ENCODE assay signal across 8 mouse cellular contexts in the genomic region with DNA sequence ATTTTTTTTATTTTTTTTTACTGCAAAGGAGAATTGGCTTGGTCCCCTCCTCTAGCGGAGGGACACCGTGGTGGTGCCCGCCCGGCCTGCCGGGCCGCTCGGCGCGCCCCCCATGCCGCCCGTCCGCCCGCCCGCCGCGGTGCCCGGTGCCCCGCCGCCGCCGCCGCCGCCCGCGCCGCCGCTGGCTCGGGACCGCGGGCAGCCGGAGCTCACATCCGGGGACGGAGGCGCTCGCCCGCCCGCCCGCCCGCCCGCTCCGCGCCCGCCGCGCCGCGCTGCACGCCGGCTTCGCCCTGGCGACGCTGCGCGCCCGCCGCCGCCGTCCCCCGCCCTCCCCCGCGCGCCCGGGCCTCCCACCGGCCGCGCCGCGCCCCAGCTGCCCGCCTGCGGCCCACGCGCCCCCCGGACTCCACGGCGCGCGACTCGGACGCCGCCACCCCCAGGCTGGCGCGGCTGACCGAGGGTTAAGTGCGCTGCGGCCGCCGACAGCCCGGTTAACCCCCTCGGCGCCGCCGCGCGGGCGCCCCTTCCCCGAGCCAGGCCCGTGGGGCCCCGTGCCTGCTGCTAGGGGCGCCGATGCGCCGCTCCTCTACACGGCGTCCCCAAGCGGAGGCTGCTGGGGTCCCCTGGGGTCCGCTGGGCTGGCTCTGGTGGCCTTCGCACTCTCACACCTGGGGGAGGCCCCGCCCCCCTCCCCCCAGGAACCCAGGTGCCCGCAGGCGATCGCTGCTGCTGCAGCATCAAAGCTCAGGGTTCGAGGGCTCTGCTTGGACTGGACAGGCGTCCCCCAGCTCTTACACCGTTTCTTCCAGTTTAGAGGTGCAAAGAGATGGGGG.
DNase-seq lines count a peak whose midpoint lies in the region; ATAC-seq lines count a peak whose summit lies in the region.

No protein-coding gene starts in this region.

- no peaks in the 10 kb centered on the region for H3K9me3 ChIP-seq in heart, embryonic 14.5 days (ENCODE audit: control insufficient read depth, low read length)
- H3K9me3 ChIP-seq in limb, embryonic 15.5 days: no peaks in the 10 kb centered on the region
- no peaks in the 10 kb centered on the region for H3K9me3 ChIP-seq in neural tube, embryonic 14.5 days (ENCODE audit: control insufficient read depth, low read length)

- ATAC-seq in heart, embryonic 14.5 days (ENCODE audit: insufficient number of reproducible peaks, insufficient read depth, low FRiP score, low read depth): no peak
- ATAC-seq in limb, embryonic 15.5 days (ENCODE audit: insufficient number of reproducible peaks, low FRiP score, low TSS enrichment, low read depth): no peak
- peak; percentile 78 for ATAC-seq in neural tube, embryonic 14.5 days (ENCODE audit: low read depth)
- ATAC-seq in megakaryocyte progenitor cell, adult 5-6 weeks (replicated peaks; ENCODE audit: poor library complexity): no peak

- peak; percentile 32 to 33 for DNase-seq in layer of hippocampus, postnatal 36 days
- no peak for DNase-seq in layer of hippocampus, adult 18-20 months (ENCODE audit: low spot score in 2 of 2)
- DNase-seq in MN1 (ENCODE audit: low spot score): peak; percentile 24
- peak; percentile 60 to 73 for DNase-seq in cerebellum, postnatal 14 days

- no peaks in the 10 kb centered on the region for H3K36me3 ChIP-seq in heart, embryonic 14.5 days (ENCODE audit: control insufficient read depth, insufficient read depth, low read length)
- no peaks in the 10 kb centered on the region for H3K36me3 ChIP-seq in limb, embryonic 15.5 days
- no peaks in the 10 kb centered on the region for H3K36me3 ChIP-seq in neural tube, embryonic 14.5 days (ENCODE audit: control insufficient read depth, insufficient read depth, low read length)

- H3K27me3 ChIP-seq in heart, embryonic 14.5 days (ENCODE audit: control insufficient read depth, insufficient read depth, low read length): peaks cover 10% of the 10 kb centered on the region; the same call in 1 of the 2 replicates
- peaks cover 39% of the 10 kb centered on the region for H3K27me3 ChIP-seq in limb, embryonic 15.5 days
- H3K27me3 ChIP-seq in neural tube, embryonic 14.5 days (ENCODE audit: control insufficient read depth, insufficient read depth, low read length): peaks cover 2% of the 10 kb centered on the region; the same call in 1 of the 2 replicates

- peak overlapping the region; percentile 54 to 58 for H3K4me3 ChIP-seq in heart, embryonic 14.5 days (ENCODE audit: control insufficient read depth in 1 of 2, insufficient read depth in 1 of 2, low read depth in 1 of 2, low read length in 2 of 2)
- H3K4me3 ChIP-seq in limb, embryonic 15.5 days: peak overlapping the region; percentile 65
- H3K4me3 ChIP-seq in neural tube, embryonic 14.5 days (ENCODE audit: low read depth, low read length): peak overlapping the region; percentile 59

- no peak overlapping the region for H3K27ac ChIP-seq in heart, embryonic 14.5 days (replicated peaks in 1 of 2; ENCODE audit: control insufficient read depth in 1 of 2, insufficient read depth in 1 of 2, low read depth in 2 of 2, low read length in 2 of 2)
- H3K27ac ChIP-seq in limb, embryonic 15.5 days: peak overlapping the region; percentile 27; the same call in 1 of the 2 replicates
- H3K27ac ChIP-seq in neural tube, embryonic 14.5 days (ENCODE audit: low read depth, low read length): peak overlapping the region; percentile 85

- H3K4me2 ChIP-seq in heart, embryonic 14.5 days (ENCODE audit: low read length): peak overlapping the region; percentile 93
- peak overlapping the region; percentile 93 for H3K4me2 ChIP-seq in limb, embryonic 15.5 days
- H3K4me2 ChIP-seq in neural tube, embryonic 14.5 days (ENCODE audit: low read depth, low read length): peak overlapping the region; percentile 91

- peaks cover 8 to 14% of the 10 kb centered on the region in 2 experiments for H3K4me1 ChIP-seq in heart, embryonic 14.5 days (ENCODE audit: control insufficient read depth in 2 of 2, insufficient read depth in 2 of 2, low read length in 2 of 2)
- peaks cover 19% of the 10 kb centered on the region for H3K4me1 ChIP-seq in limb, embryonic 15.5 days
- no peaks in the 10 kb centered on the region; the same call in none of the 2 replicates for H3K4me1 ChIP-seq in neural tube, embryonic 14.5 days (ENCODE audit: control insufficient read depth, insufficient read depth, low read length)

- peak overlapping the region; percentile 80 for H3K9ac ChIP-seq in heart, embryonic 14.5 days (ENCODE audit: low read length)
- peak overlapping the region; percentile 68 for H3K9ac ChIP-seq in limb, embryonic 15.5 days
- H3K9ac ChIP-seq in neural tube, embryonic 14.5 days (replicated peaks; ENCODE audit: low read depth, low read length): peak overlapping the region; percentile 81

- WGBS in heart, embryonic 14.5 days: 1% methylated on average over 69 of the region's 114 CpGs
- under 1% methylated on average over 70 of the region's 114 CpGs for WGBS in limb, embryonic 15.5 days
- under 1% methylated on average over 39 of the region's 114 CpGs for WGBS in neural tube, embryonic 14.5 days

Comparison
In these comparisons a context has a peak if more than half of its experiments do, and no peak if none do; other contexts are left out.
1. DNase-seq: peak in layer of hippocampus, postnatal 36 days (2 of 2), MN1 (single experiment) and cerebellum, postnatal 14 days (2 of 2); none in layer of hippocampus, adult 18-20 months (0 of 2).
2. H3K27ac ChIP-seq: peak in limb, embryonic 15.5 days (single experiment) and neural tube, embryonic 14.5 days (single experiment); none in heart, embryonic 14.5 days (0 of 2).
3. Peak in every context shown above with its lines, with median percentiles within 50 percentile points of each other: H3K4me2 ChIP-seq, H3K4me3 ChIP-seq and H3K9ac ChIP-seq.